Comparison of ENCODE assay signal across 8 mouse cellular contexts in the genomic region with DNA sequence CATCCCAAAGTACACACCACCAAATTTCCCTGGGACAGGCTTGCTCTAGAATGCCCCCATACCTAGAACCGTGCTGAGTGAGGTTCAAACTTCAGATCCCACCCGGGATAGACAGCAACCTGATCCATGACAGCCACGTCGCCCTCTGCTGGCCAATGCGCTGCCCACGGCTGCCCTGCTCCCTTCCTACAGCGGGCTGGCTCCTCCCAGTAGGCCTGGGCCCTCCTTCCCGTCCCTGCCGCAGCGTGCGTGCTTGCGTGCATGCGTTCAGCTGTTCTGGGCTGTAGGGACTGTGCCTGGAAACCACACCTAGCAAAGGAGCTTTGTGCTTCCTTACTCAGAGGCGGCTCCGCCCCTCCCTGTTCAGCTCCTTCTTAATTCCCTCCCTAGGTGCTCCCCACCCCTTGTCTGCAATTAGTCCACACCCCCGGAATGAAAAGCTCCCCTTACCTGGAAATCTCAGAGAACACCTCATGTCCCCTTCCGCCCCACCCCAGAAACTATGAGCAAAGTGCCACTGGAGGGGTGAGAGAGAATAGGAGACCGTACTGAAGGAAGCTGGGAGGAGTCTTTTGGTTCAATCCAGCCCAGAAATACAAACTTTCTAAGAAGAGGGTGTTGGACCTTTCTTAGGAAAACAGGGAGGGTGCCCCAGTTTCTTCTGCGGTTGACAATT. TPM values are rescaled to one million over a fixed set of nuclear protein-coding genes. Genes with fewer than 3 reads are reported as not detected.
A peak's percentile ranks its signal among the peaks of the same experiment; 100 is the strongest.
DNase-seq lines count a peak whose midpoint lies in the region; ATAC-seq and TF ChIP-seq lines count a peak whose summit lies in the region.

No protein-coding gene starts in this region.

- DNase-seq in 3134 (ENCODE audit: extremely low read depth, insufficient read length, low spot score): peak; percentile 91
- DNase-seq in adrenal gland, postnatal 36 days: peak; percentile 97 to 98
- DNase-seq in heart, adult 18-20 months: peak; percentile 97 to 98
- DNase-seq in kidney, adult 18-20 months: peak; percentile 97
- DNase-seq in limb, embryonic 11.5 days (ENCODE audit: low spot score): peak; percentile 98

- peaks cover 54% of the 10 kb centered on the region for H3K4me1 ChIP-seq in embryonic facial prominence, embryonic 12.5 days
- H3K4me1 ChIP-seq in limb, embryonic 11.5 days (ENCODE audit: control insufficient read depth, insufficient read depth, low read length): peaks cover 27% of the 10 kb centered on the region
- H3K4me1 ChIP-seq in midbrain, embryonic 13.5 days (replicated peaks): peaks cover 36% of the 10 kb centered on the region
- H3K4me1 ChIP-seq in small intestine, adult 2 months (ENCODE audit: control insufficient read depth, insufficient read depth, insufficient read length, low read length): peaks cover 35% of the 10 kb centered on the region

- H3K4me2 ChIP-seq in embryonic facial prominence, embryonic 12.5 days (replicated peaks): peak overlapping the region; percentile 43
- H3K4me2 ChIP-seq in limb, embryonic 11.5 days (ENCODE audit: low read depth, severe bottlenecking): peak overlapping the region; percentile 30; the same call in 1 of the 2 replicates
- H3K4me2 ChIP-seq in midbrain, embryonic 13.5 days (replicated peaks): peak overlapping the region; percentile 44

- 9% methylated on average over 19 of the region's 19 CpGs for WGBS in embryonic facial prominence, embryonic 12.5 days
- 9% methylated on average over 19 of the region's 19 CpGs for WGBS in limb, embryonic 11.5 days
- WGBS in midbrain, embryonic 13.5 days: 10% methylated on average over 19 of the region's 19 CpGs
- WGBS in small intestine, adult 2 months: 1% methylated on average over 19 of the region's 19 CpGs

- peak; percentile 92 for TF ChIP-seq CTCF in small intestine, adult 2 months (IDR thresholded peaks at IDR 0.05; ENCODE audit: extremely low read depth, insufficient read length, insufficient replicate concordance, low read depth, low read length)

- H3K9me3 ChIP-seq in embryonic facial prominence, embryonic 12.5 days: no peaks in the 10 kb centered on the region
- H3K9me3 ChIP-seq in limb, embryonic 11.5 days (ENCODE audit: control insufficient read depth, low read length): no peaks in the 10 kb centered on the region
- no peaks in the 10 kb centered on the region for H3K9me3 ChIP-seq in midbrain, embryonic 13.5 days

- TF ChIP-seq POLR2A in small intestine, adult 2 months (IDR thresholded peaks at IDR 0.05; ENCODE audit: low read depth, low read length): peak; percentile 56

- H3K27me3 ChIP-seq in embryonic facial prominence, embryonic 12.5 days: no peaks in the 10 kb centered on the region
- no peaks in the 10 kb centered on the region for H3K27me3 ChIP-seq in limb, embryonic 11.5 days (ENCODE audit: control insufficient read depth, insufficient read depth, low read length)
- peaks cover 6% of the 10 kb centered on the region; the same call in 1 of the 2 replicates for H3K27me3 ChIP-seq in midbrain, embryonic 13.5 days
- H3K27me3 ChIP-seq in small intestine, adult 2 months (ENCODE audit: control insufficient read depth, insufficient read depth, low read length): no peaks in the 10 kb centered on the region

- H3K4me3 ChIP-seq in embryonic facial prominence, embryonic 12.5 days: peak overlapping the region; percentile 5; the same call in 1 of the 2 replicates
- no peak overlapping the region for H3K4me3 ChIP-seq in limb, embryonic 11.5 days (ENCODE audit: low read depth, low read length)
- H3K4me3 ChIP-seq in midbrain, embryonic 13.5 days (replicated peaks): 0 out of 2 replicates have a peak overlapping the region, but pooled peaks have one; percentile 8
- peak overlapping the region; percentile 48 for H3K4me3 ChIP-seq in small intestine, adult 2 months (ENCODE audit: low read depth, low read length)

- peak; percentile 88 for ATAC-seq in embryonic facial prominence, embryonic 12.5 days (ENCODE audit: insufficient number of reproducible peaks, insufficient read depth, low FRiP score, low TSS enrichment)
- ATAC-seq in limb, embryonic 11.5 days (ENCODE audit: insufficient number of reproducible peaks, low FRiP score, low TSS enrichment, low read depth): peak; percentile 87
- peak; percentile 94 for ATAC-seq in midbrain, embryonic 13.5 days

- peak overlapping the region; percentile 52 for H3K27ac ChIP-seq in embryonic facial prominence, embryonic 12.5 days
- H3K27ac ChIP-seq in limb, embryonic 11.5 days (replicated peaks; ENCODE audit: low read depth, low read length): no peak overlapping the region
- no peak overlapping the region for H3K27ac ChIP-seq in midbrain, embryonic 13.5 days
- peak overlapping the region; percentile 96 for H3K27ac ChIP-seq in small intestine, adult 2 months (ENCODE audit: insufficient read depth, low read depth, low read length)

- no peak overlapping the region for H3K9ac ChIP-seq in embryonic facial prominence, embryonic 12.5 days
- no peak overlapping the region for H3K9ac ChIP-seq in limb, embryonic 11.5 days (ENCODE audit: low read length)
- H3K9ac ChIP-seq in midbrain, embryonic 13.5 days (replicated peaks): peak overlapping the region; percentile 36; the same call in 1 of the 2 replicates

- H3K36me3 ChIP-seq in embryonic facial prominence, embryonic 12.5 days: no peaks in the 10 kb centered on the region
- H3K36me3 ChIP-seq in limb, embryonic 11.5 days (ENCODE audit: control insufficient read depth, insufficient read depth, low read length): no peaks in the 10 kb centered on the region
- H3K36me3 ChIP-seq in midbrain, embryonic 13.5 days: no peaks in the 10 kb centered on the region
- no peaks in the 10 kb centered on the region for H3K36me3 ChIP-seq in small intestine, adult 2 months (ENCODE audit: control insufficient read depth, insufficient read depth, low read length)

RNA-seq across cellular contexts. Expression of gene Acvrl1, which starts 17.2 kb away (rescaled TPM):
- 10 to 100 TPM; 13.4 to 17.5 TPM for total RNA-seq in adrenal gland, postnatal 36 days (2021)
- 10.8 and 11.3 TPM in 2 replicates for polyA plus RNA-seq in embryonic facial prominence, embryonic 12.5 days (2016; fragmentation: Nextera tagmentation; extraction: Ambion mirVana)
- 10 to 100 TPM; 26.5 to 27.9 TPM for total RNA-seq in heart, adult 18-20 months (2021)
- 3.8 and 5.0 TPM in 2 replicates for polyA plus RNA-seq in limb, embryonic 11.5 days (2014; fragmentation: Nextera tagmentation; extraction: Ambion mirVana)
- 5.3 and 5.5 TPM in 2 replicates for polyA plus RNA-seq in midbrain, embryonic 13.5 days (2015; fragmentation: Nextera tagmentation; extraction: Ambion mirVana)
- 19.6 and 35.5 TPM in 2 replicates for polyA plus RNA-seq in small intestine, adult 2 months (2012; rRNA removed)

RNA-seq across cellular contexts. Expression of gene Acvr1b, which starts 28.3 kb away (rescaled TPM):
- 1 to 10 TPM; 8.5 to 9.3 TPM for total RNA-seq in adrenal gland, postnatal 36 days (2021)
- polyA plus RNA-seq in embryonic facial prominence, embryonic 12.5 days (2016; fragmentation: Nextera tagmentation; extraction: Ambion mirVana): 7.5 and 8.2 TPM in 2 replicates
- 10 to 100 TPM in 1 of 2 experiments, 1 to 10 TPM in 1; 9.8 to 10.3 TPM for total RNA-seq in heart, adult 18-20 months (2021)
- polyA plus RNA-seq in limb, embryonic 11.5 days (2014; fragmentation: Nextera tagmentation; extraction: Ambion mirVana): 8.0 and 9.4 TPM in 2 replicates
- polyA plus RNA-seq in midbrain, embryonic 13.5 days (2015; fragmentation: Nextera tagmentation; extraction: Ambion mirVana): 18.2 and 19.2 TPM in 2 replicates
- polyA plus RNA-seq in small intestine, adult 2 months (2012; rRNA removed): 21.5 and 46.0 TPM in 2 replicates

RNA-seq across cellular contexts. Expression of gene Ankrd33, which starts 30.0 kb away (rescaled TPM):
- under 1 TPM; 0.56 to 0.99 TPM for total RNA-seq in adrenal gland, postnatal 36 days (2021)
- not detected in 2 replicates for polyA plus RNA-seq in embryonic facial prominence, embryonic 12.5 days (2016; fragmentation: Nextera tagmentation; extraction: Ambion mirVana)
- not detected for total RNA-seq in heart, adult 18-20 months (2021)
- polyA plus RNA-seq in limb, embryonic 11.5 days (2014; fragmentation: Nextera tagmentation; extraction: Ambion mirVana): not detected in 2 replicates
- not detected in 2 replicates for polyA plus RNA-seq in midbrain, embryonic 13.5 days (2015; fragmentation: Nextera tagmentation; extraction: Ambion mirVana)
- not detected in 2 replicates for polyA plus RNA-seq in small intestine, adult 2 months (2012; rRNA removed)

Comparison
In these comparisons a context has a peak if more than half of its experiments do, and no peak if none do; other contexts are left out.
1. H3K27ac ChIP-seq: peak in embryonic facial prominence, embryonic 12.5 days (single experiment) and small intestine, adult 2 months (single experiment); none in limb, embryonic 11.5 days (single experiment) and midbrain, embryonic 13.5 days (single experiment).
2. Peak in every context shown above with its lines, with median percentiles within 50 percentile points of each other: DNase-seq, ATAC-seq and H3K4me2 ChIP-seq.